Mouse (Mus musculus) urinary bladder, postnatal 36 days (tissue): ENCODE measurements around the gene Zscan4e.
"Not testable (repeated sequence)": the region's sequence is repeated elsewhere in the genome, so short reads cannot be mapped to it uniquely, and the experiment has no call there.

Experiments used
- DNase-seq, 2 experiments: peaks; one replicate each; pipeline ENCODE4 v3.0.0; 2022; ENCODE audit warnings: low spot score in 2 of 2, mixed read lengths in 1 of 2

Zscan4e gene

DNA sequence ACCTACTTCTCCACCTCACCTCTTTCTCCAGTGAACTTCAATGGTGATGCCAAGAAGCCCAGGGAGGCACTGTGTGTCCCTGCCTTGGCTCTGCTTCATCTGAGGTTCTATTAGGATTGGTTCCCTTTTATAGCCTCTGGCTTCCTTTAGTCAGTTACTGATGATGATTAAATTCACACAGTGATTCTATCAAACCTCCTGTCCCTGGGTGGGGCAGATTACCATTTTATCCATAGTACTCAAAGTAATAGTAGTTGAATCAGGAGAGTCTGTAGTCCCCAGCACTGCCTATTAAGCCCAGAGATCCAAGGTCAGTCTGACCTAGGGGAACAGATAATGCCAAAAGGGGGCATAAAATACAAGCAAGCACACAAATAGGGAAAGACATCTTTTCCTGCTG, at the start of gene Zscan4e:
Zscan4e (minus strand) TSS at position 101 of the 400 bp plus-strand sequence.
- DNase-seq: not testable (repeated sequence)
